Mouse (Mus musculus) limb, embryonic 15.5 days (tissue): ENCODE data around the gene Vmn1r205. TPM values are rescaled to one million over a fixed set of nuclear protein-coding genes. Genes with fewer than 3 reads are reported as not detected.
"Not testable (repeated sequence)": the region's sequence is repeated elsewhere in the genome, so short reads cannot be mapped to it uniquely, and the experiment has no call there.

ENCODE experiments used
- ATAC-seq: fragments of 200-750 bp; cut with Nextera tagmentation; 2 replicates; pipeline ENCODE4 v1.8.0; 2017; ENCODE audit warnings: low read depth, moderate TSS enrichment; ENCODE audit not compliant: insufficient number of reproducible peaks, low FRiP score, low TSS enrichment
- H3K27ac ChIP-seq: fragments of 300-500 bp; sonication (generic); 2 replicates; pipeline ENCODE4 v1.5.1; 2015; ENCODE audit warnings: moderate library complexity, mild to moderate bottlenecking, inconsistent platforms
- H3K27me3 ChIP-seq: fragments of 300-500 bp; sonication (generic); 2 replicates; pipeline ENCODE4 v1.6.1; 2015; ENCODE audit warnings: inconsistent platforms
- H3K36me3 ChIP-seq: fragments of 300-500 bp; sonication (generic); 2 replicates; pipeline ENCODE4 v1.6.1; 2015; ENCODE audit warnings: inconsistent platforms
- H3K4me1 ChIP-seq: fragments of 300-500 bp; sonication (generic); 2 replicates; pipeline ENCODE4 v1.6.1; 2015; ENCODE audit warnings: inconsistent platforms
- H3K4me2 ChIP-seq: fragments of 300-500 bp; sonication (generic); 2 replicates; pipeline ENCODE4 v1.6.1; 2015; ENCODE audit warnings: mild to moderate bottlenecking, inconsistent platforms
- H3K4me3 ChIP-seq: fragments of 300-500 bp; sonication (generic); 2 replicates; pipeline ENCODE4 v1.5.1; 2015; ENCODE audit warnings: mild to moderate bottlenecking, inconsistent platforms
- H3K9ac ChIP-seq: fragments of 300-500 bp; sonication (generic); 2 replicates; pipeline ENCODE4 v1.6.1; 2015; ENCODE audit warnings: inconsistent platforms
- H3K9me3 ChIP-seq: fragments of 300-500 bp; sonication (generic); 2 replicates; pipeline ENCODE4 v1.6.1; 2016; ENCODE audit warnings: inconsistent platforms
- WGBS: fragments of 180-500 bp; shearing (Covaris S2); methylation state at CpG from one replicate; pipeline ENCODE4 v1.1.7; 2015; 5-methylcytosine and 5-hydroxymethylcytosine counted together
- polyA plus RNA-seq: library from polyadenylated mRNA; unstranded; fragments of >200 nt; fragmentation: Nextera tagmentation; extraction: Ambion mirVana; gene quantifications from 2 replicates; pipeline ENCODE4 v1.2.1, GENCODE M21; 2015

Gene Vmn1r205
- polyA plus RNA-seq, result not detected in 2 replicates

- no peaks in the 10 kb centered on the region for H3K9me3 ChIP-seq
- WGBS, result 84% methylated on average over 3 of the region's 3 CpGs
- no peaks in the 10 kb centered on the region for H3K27me3 ChIP-seq
- H3K4me1 ChIP-seq, result no peaks in the 10 kb centered on the region
- ATAC-seq, result no peak
- no peak within 1 kb of the TSS for H3K4me2 ChIP-seq
- H3K4me3 ChIP-seq, result no peak within 1 kb of the TSS
- no peak within 1 kb of the TSS for H3K27ac ChIP-seq
- H3K9ac ChIP-seq, result no peak within 1 kb of the TSS
- no peaks in the 10 kb centered on the region for H3K36me3 ChIP-seq
Measured at GRCm38 (mm10) chr13:22592900-22593299, at the start of gene Vmn1r205. Gene Vmn1r205 (minus strand): TSS chr13:22593000.

DNA sequence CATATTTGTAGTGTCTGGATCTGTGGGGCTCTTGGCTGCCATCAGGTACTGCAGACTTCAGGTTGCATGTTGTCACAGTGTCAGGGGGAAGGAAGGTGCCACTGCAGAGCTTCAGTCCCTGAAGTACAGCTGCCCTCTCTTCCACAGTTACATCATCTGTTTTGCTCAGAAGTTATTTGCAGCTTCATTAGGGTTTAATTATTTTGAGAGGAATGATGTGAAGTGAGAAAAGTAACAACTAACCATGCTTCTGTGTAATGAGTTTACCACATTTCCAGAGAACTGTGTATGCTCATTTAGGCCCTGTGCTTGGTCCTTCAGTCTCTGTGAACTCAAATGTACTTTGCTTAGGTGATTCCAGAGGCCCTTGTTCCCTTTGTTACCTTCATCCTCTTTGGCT, 31.4 kb upstream of the Vmn1r205 start, which contains the start of gene Vmn1r206:
Gene Vmn1r206, minus strand, starts transcription at position 101 of the 400 bp plus-strand sequence.
- H3K9me3 ChIP-seq, H3K27me3 ChIP-seq, H3K4me1 ChIP-seq, H3K4me3 ChIP-seq, ATAC-seq, H3K27ac ChIP-seq, H3K4me2 ChIP-seq, H3K36me3 ChIP-seq, H3K9ac ChIP-seq: not testable (repeated sequence)

GRCm38 (mm10) chr13:22583336-22583735, 9.5 kb downstream of the Vmn1r205 start:
- H3K4me3 ChIP-seq, ATAC-seq, H3K4me1 ChIP-seq, H3K4me2 ChIP-seq, H3K9me3 ChIP-seq, H3K9ac ChIP-seq, H3K27me3 ChIP-seq, H3K36me3 ChIP-seq, H3K27ac ChIP-seq: not testable (repeated sequence)
- WGBS, result 82% methylated on average over 14 of the region's 14 CpGs

DNA sequence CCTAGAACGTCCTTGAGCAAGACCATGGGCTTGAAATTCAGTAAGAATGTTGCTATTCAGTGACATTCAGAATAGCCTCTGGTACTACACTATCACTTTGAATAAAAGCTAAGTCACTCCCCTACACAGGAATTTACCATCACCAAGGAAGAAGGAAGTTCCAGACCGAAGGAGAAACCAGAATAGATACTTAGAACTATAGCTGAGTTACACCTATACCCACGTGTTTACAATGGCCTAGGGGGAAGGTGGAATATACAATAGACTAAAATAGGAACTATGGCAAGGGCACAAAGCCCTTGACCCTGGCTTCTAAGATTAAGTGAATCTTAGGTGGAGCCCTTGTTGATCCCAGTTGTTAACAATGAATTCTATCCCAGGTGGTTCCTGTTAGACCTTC, 17.9 kb downstream of the Vmn1r205 start:
- 71% methylated on average over 3 of the region's 3 CpGs for WGBS
- H3K27ac ChIP-seq, H3K36me3 ChIP-seq, H3K9me3 ChIP-seq, ATAC-seq, H3K4me3 ChIP-seq, H3K4me1 ChIP-seq, H3K27me3 ChIP-seq, H3K9ac ChIP-seq, H3K4me2 ChIP-seq: not testable (repeated sequence)

GRCm38 (mm10) chr13:22552898-22553297, 39.9 kb downstream of the Vmn1r205 start, which contains the start of gene Vmn1r204:
Gene Vmn1r204 (plus strand): TSS chr13:22553198.
- not testable (repeated sequence) for H3K9me3 ChIP-seq, H3K4me1 ChIP-seq, H3K4me3 ChIP-seq, ATAC-seq, H3K4me2 ChIP-seq, H3K36me3 ChIP-seq, H3K9ac ChIP-seq, H3K27ac ChIP-seq, H3K27me3 ChIP-seq
- WGBS, result 44% methylated on average over 1 of the region's 1 CpGs

Other genes starting within 250 kb of the Vmn1r205 start
- not detected in 2 replicates for gene Vmn1r198, start 242.6 kb downstream of the Vmn1r205 start, polyA plus RNA-seq
- gene Vmn1r199, start 213.2 kb downstream of the Vmn1r205 start, polyA plus RNA-seq, result not detected in 2 replicates
- gene Vmn1r200, start 202.6 kb downstream of the Vmn1r205 start, polyA plus RNA-seq, result not detected in 2 replicates
- not detected in 2 replicates for gene Vmn1r201, start 121.1 kb downstream of the Vmn1r205 start, polyA plus RNA-seq
- not detected in 2 replicates for gene Vmn1r202, start 87.6 kb downstream of the Vmn1r205 start, polyA plus RNA-seq
- gene Vmn1r203, start 74.9 kb downstream of the Vmn1r205 start, polyA plus RNA-seq, result not detected in 2 replicates
- not detected in 2 replicates for gene Vmn1r204, start 39.8 kb downstream of the Vmn1r205 start, polyA plus RNA-seq
- not detected in 2 replicates for gene Vmn1r206, start 31.3 kb upstream of the Vmn1r205 start, polyA plus RNA-seq
- not detected in 2 replicates for gene Vmn1r207-ps, start 136.6 kb upstream of the Vmn1r205 start, polyA plus RNA-seq
- not detected in 2 replicates for gene Vmn1r208, start 184.4 kb upstream of the Vmn1r205 start, polyA plus RNA-seq
- not detected in 2 replicates for gene Vmn1r209, start 216.7 kb upstream of the Vmn1r205 start, polyA plus RNA-seq
- gene Vmn1r210, start 238.3 kb upstream of the Vmn1r205 start, polyA plus RNA-seq, result not detected in 2 replicates